Mouse (Mus musculus) embryonic facial prominence, embryonic 11.5 days (tissue): ENCODE measurements at regions not wholly inside any gene's neighbourhood (a gene's known extent, or its start where the extent isn't known, plus 50 kb on each side); places are given as distances from the start of the nearest gene placed in this dataset.
"Not testable (repeated sequence)": the region's sequence is repeated elsewhere in the genome, so short reads cannot be mapped to it uniquely, and the experiment has no call there.

Source experiments
- ATAC-seq: fragments of 200-750 bp; cut with Nextera tagmentation; replicated peaks from 2 replicates; pipeline ENCODE4 v1.8.0; 2017; ENCODE audit warnings: low read depth; ENCODE audit not compliant: insufficient number of reproducible peaks, low FRiP score, low TSS enrichment
- DNase-seq: peaks from one replicate; pipeline ENCODE4 v3.0.0-alpha.2; 2015; ENCODE audit warnings: low spot score
- H3K27ac ChIP-seq: fragments of 300-500 bp; sonication (generic); replicated peaks from 2 replicates; pipeline ENCODE4 v1.5.1; 2014; ENCODE audit warnings: mild to moderate bottlenecking, low read depth, low read length, control low read depth
- H3K27me3 ChIP-seq: fragments of 300-500 bp; sonication (generic); 2 replicates; pipeline ENCODE4 v1.6.1; 2014; ENCODE audit warnings: mild to moderate bottlenecking, low read length, moderate library complexity, mixed read lengths; ENCODE audit not compliant: control insufficient read depth, insufficient read depth
- H3K36me3 ChIP-seq: fragments of 300-500 bp; sonication (generic); replicated peaks from 2 replicates; pipeline ENCODE4 v1.6.1; 2014; ENCODE audit warnings: low read depth, mild to moderate bottlenecking, low read length, moderate library complexity, mixed read lengths; ENCODE audit not compliant: control insufficient read depth, insufficient read depth
- H3K4me1 ChIP-seq: fragments of 300-500 bp; sonication (generic); 2 replicates; pipeline ENCODE4 v1.6.1; 2014; ENCODE audit warnings: low read length, mixed read lengths; ENCODE audit not compliant: control insufficient read depth, insufficient read depth
- H3K4me2 ChIP-seq: fragments of 300-500 bp; sonication (generic); 2 replicates; pipeline ENCODE4 v1.6.1; 2014; ENCODE audit warnings: low read depth, mild to moderate bottlenecking, control low read depth, low read length, moderate library complexity
- H3K4me3 ChIP-seq: fragments of 300-500 bp; sonication (generic); 2 replicates; pipeline ENCODE4 v1.5.1; 2014; ENCODE audit warnings: low read depth, low read length, control low read depth
- H3K9ac ChIP-seq: fragments of 300-500 bp; sonication (generic); replicated peaks from 2 replicates; pipeline ENCODE4 v1.6.1; 2014; ENCODE audit warnings: mild to moderate bottlenecking, control low read depth, low read length
- H3K9me3 ChIP-seq: fragments of 300-500 bp; sonication (generic); replicated peaks from 2 replicates; pipeline ENCODE4 v1.6.1; 2016; ENCODE audit warnings: mild to moderate bottlenecking, low read length, inconsistent platforms, mixed read lengths; ENCODE audit not compliant: control insufficient read depth
- WGBS: fragments of 180-500 bp; shearing (Covaris S2); extraction: QIAGEN DNeasy Blood & Tissue Kit; methylation state at CpG from one replicate; pipeline ENCODE4 v1.1.7; 2014; 5-methylcytosine and 5-hydroxymethylcytosine counted together

- no peak for DNase-seq
Measured at GRCm38 (mm10) chrX:95366995-95367394, 77.7 kb downstream of the Amer1 start.

GRCm38 (mm10) chrX:95365326-95365725 lies 79.3 kb downstream of the Amer1 start:
- H3K4me1 ChIP-seq, H3K9me3 ChIP-seq, H3K9ac ChIP-seq, H3K36me3 ChIP-seq, H3K27me3 ChIP-seq, H3K4me2 ChIP-seq, H3K27ac ChIP-seq, DNase-seq, ATAC-seq, H3K4me3 ChIP-seq: not testable (repeated sequence)
- WGBS, result 56% methylated on average over 4 of the region's 4 CpGs

More at GRCm38 (mm10) chrX:95366995-95367394, 77.7 kb downstream of the Amer1 start:
- H3K9me3 ChIP-seq, result no peaks in the 10 kb centered on the region
- H3K4me3 ChIP-seq, result no peak overlapping the region
- H3K27ac ChIP-seq, result no peak overlapping the region
- WGBS, result 8% methylated on average over 1 of the region's 1 CpGs
- no peaks in the 10 kb centered on the region for H3K4me1 ChIP-seq
- H3K27me3 ChIP-seq, result no peaks in the 10 kb centered on the region
- H3K4me2 ChIP-seq, result no peak overlapping the region
- H3K36me3 ChIP-seq, result no peaks in the 10 kb centered on the region
- ATAC-seq, result no peak
- no peak overlapping the region for H3K9ac ChIP-seq

- no peak overlapping the region for H3K9ac ChIP-seq
- H3K27me3 ChIP-seq, result no peaks in the 10 kb centered on the region
- 22% methylated on average over 3 of the region's 3 CpGs for WGBS
- no peak overlapping the region for H3K27ac ChIP-seq
- no peak overlapping the region for H3K4me2 ChIP-seq
- no peak overlapping the region for H3K4me3 ChIP-seq
- no peaks in the 10 kb centered on the region for H3K9me3 ChIP-seq
- ATAC-seq (no peak), DNase-seq (peak; percentile 26)
- H3K36me3 ChIP-seq, result no peaks in the 10 kb centered on the region
- no peaks in the 10 kb centered on the region for H3K4me1 ChIP-seq
Measured at GRCm38 (mm10) chrX:95359053-95359452, 85.6 kb downstream of the Amer1 start.
